Comparison of ENCODE assay signal across 12 mouse cellular contexts in genomic region chr19:16899716-16900115, GRCm38 (mm10). TPM values are rescaled to one million over a fixed set of nuclear protein-coding genes. Genes with fewer than 3 reads are reported as not detected.
DNase-seq lines count a peak whose midpoint lies in the region; ATAC-seq and TF ChIP-seq lines count a peak whose summit lies in the region.
"Had no signal": no experiment of that assay in that cellular context is flagged by ENCODE, and none has a peak within 500 bp of the region (broad histone marks: within the 10 kb centered on the region; RNA-seq: fewer than 3 reads in every experiment).

No protein-coding gene starts in this region.

- TF ChIP-seq POLR2A in small intestine, adult 2 months (IDR thresholded peaks at IDR 0.05; ENCODE audit: low read depth, low read length): no peak

- DNase-seq in hindbrain, postnatal 0 days (ENCODE audit: low spot score): peak; percentile 42
- DNase-seq in right cerebral cortex, postnatal 10 days (ENCODE audit: low spot score in 2 of 2): peak; percentile 35 to 43
- DNase-seq in right cerebral cortex, postnatal 4 days: no peak
- DNase-seq in Patski (ENCODE audit: low read depth, low spot score): no peak
- no peak for DNase-seq in cerebellum, adult 11 months
- DNase-seq: gastrocnemius, postnatal 14 days; heart, postnatal 36 days; lung, postnatal 10 days had no signal

- TF ChIP-seq CTCF in hindbrain, postnatal 0 days (IDR thresholded peaks at IDR 0.05; ENCODE audit: low read depth): peak; percentile 55
- TF ChIP-seq CTCF in Patski (IDR thresholded peaks at IDR 0.05): peak; percentile 53
- TF ChIP-seq CTCF in small intestine, adult 2 months (IDR thresholded peaks at IDR 0.05; ENCODE audit: extremely low read depth, insufficient read length, insufficient replicate concordance, low read depth, low read length): peak; percentile 10; the same call in 1 of the 2 replicates

- H3K27ac ChIP-seq in hindbrain, postnatal 0 days: no peak overlapping the region
- no peak overlapping the region for H3K27ac ChIP-seq in hindbrain, embryonic 16.5 days (ENCODE audit: low read depth, low read length)
- H3K27ac ChIP-seq in small intestine, adult 2 months (ENCODE audit: insufficient read depth, low read depth, low read length): no peak overlapping the region
- H3K27ac ChIP-seq: kidney, embryonic 15.5 days; limb, embryonic 10.5 days had no signal

- H3K36me3 ChIP-seq in hindbrain, postnatal 0 days (ENCODE audit: insufficient read depth, low read length): no peaks in the 10 kb centered on the region
- H3K36me3 ChIP-seq in hindbrain, embryonic 16.5 days (ENCODE audit: control insufficient read depth, insufficient read depth, low read length): no peaks in the 10 kb centered on the region
- H3K36me3 ChIP-seq in small intestine, adult 2 months (ENCODE audit: control insufficient read depth, insufficient read depth, low read length): no peaks in the 10 kb centered on the region
- H3K36me3 ChIP-seq: kidney, embryonic 15.5 days; limb, embryonic 10.5 days had no signal

- POLR2A ChIA-PET in Patski (lab: Charles Lee): no interaction called here

- H3K4me3 ChIP-seq in hindbrain, postnatal 0 days (ENCODE audit: low read length): no peak overlapping the region
- no peak overlapping the region for H3K4me3 ChIP-seq in hindbrain, embryonic 16.5 days (ENCODE audit: low read length)
- H3K4me3 ChIP-seq in small intestine, adult 2 months (ENCODE audit: low read depth, low read length): no peak overlapping the region
- H3K4me3 ChIP-seq: kidney, embryonic 15.5 days; limb, embryonic 10.5 days had no signal

- no peaks in the 10 kb centered on the region for H3K9me3 ChIP-seq in hindbrain, postnatal 0 days (ENCODE audit: low read length)
- no peaks in the 10 kb centered on the region for H3K9me3 ChIP-seq in hindbrain, embryonic 16.5 days (ENCODE audit: control insufficient read depth, low read length)
- H3K9me3 ChIP-seq: kidney, embryonic 15.5 days; limb, embryonic 10.5 days had no signal

- in situ Hi-C loops in Patski (cut with MboI; ENCODE audit: low pct_unique_long_range_greater_than_20kb): loop anchor here (5.0 kb wide), 1 partner anchor 133 kb away; no protein-coding TSS in a partner anchor

- H3K9ac ChIP-seq in hindbrain, postnatal 0 days (replicated peaks; ENCODE audit: low read length): no peak overlapping the region
- no peak overlapping the region for H3K9ac ChIP-seq in hindbrain, embryonic 16.5 days (ENCODE audit: low read depth, low read length)
- H3K9ac ChIP-seq: kidney, embryonic 15.5 days had no signal

- H3K4me1 ChIP-seq in hindbrain, postnatal 0 days (ENCODE audit: insufficient read depth, low read length): no peaks in the 10 kb centered on the region
- H3K4me1 ChIP-seq in hindbrain, embryonic 16.5 days (ENCODE audit: control insufficient read depth, insufficient read depth, low read depth, low read length): no peaks in the 10 kb centered on the region
- no peaks in the 10 kb centered on the region for H3K4me1 ChIP-seq in small intestine, adult 2 months (ENCODE audit: control insufficient read depth, insufficient read depth, insufficient read length, low read length)
- H3K4me1 ChIP-seq: kidney, embryonic 15.5 days; limb, embryonic 10.5 days had no signal

- ATAC-seq in hindbrain, postnatal 0 days: peak; percentile 40; the same call in 1 of the 2 replicates
- no peak for ATAC-seq in hindbrain, embryonic 16.5 days
- no peak for ATAC-seq in Patski

- no peak overlapping the region for H3K4me2 ChIP-seq in hindbrain, postnatal 0 days (ENCODE audit: low read depth, low read length)
- no peak overlapping the region for H3K4me2 ChIP-seq in hindbrain, embryonic 16.5 days (ENCODE audit: low read length)
- H3K4me2 ChIP-seq: kidney, embryonic 15.5 days had no signal

- no peaks in the 10 kb centered on the region for H3K27me3 ChIP-seq in hindbrain, postnatal 0 days (ENCODE audit: insufficient read depth, low read length)
- H3K27me3 ChIP-seq in hindbrain, embryonic 16.5 days (replicated peaks; ENCODE audit: control insufficient read depth, insufficient read depth, low read length): no peaks in the 10 kb centered on the region
- H3K27me3 ChIP-seq in Patski: no peaks in the 10 kb centered on the region
- no peaks in the 10 kb centered on the region for H3K27me3 ChIP-seq in small intestine, adult 2 months (ENCODE audit: control insufficient read depth, insufficient read depth, low read length)
- H3K27me3 ChIP-seq: kidney, embryonic 15.5 days had no signal

- WGBS in hindbrain, postnatal 0 days: 56% methylated on average over 10 of the region's 10 CpGs
- 56% methylated on average over 10 of the region's 10 CpGs for WGBS in hindbrain, embryonic 16.5 days
- WGBS in small intestine, adult 2 months: 46% methylated on average over 10 of the region's 10 CpGs

- CTCF ChIA-PET in Patski (lab: Charles Lee): interaction anchor here (1.1 to 1.4 kb wide), 3 partner anchors 19 to 78 kb away, joined by 3 read pairs; no protein-coding TSS in a partner anchor

RNA-seq across cellular contexts. Expression of gene Foxb2, which starts 26.1 kb away (rescaled TPM):
- total RNA-seq in hindbrain, postnatal 0 days (2014; rRNA removed): 0.79 and 0.99 TPM in 2 replicates
- 0.66 and 0.81 TPM in 2 replicates for polyA plus RNA-seq in hindbrain, postnatal 0 days (2015; fragmentation: Nextera tagmentation; extraction: Ambion mirVana)
- 0.74 and 1.1 TPM in 2 replicates for polyA plus RNA-seq in hindbrain, embryonic 16.5 days (2015; fragmentation: Nextera tagmentation; extraction: Ambion mirVana)
- not detected for polyA plus RNA-seq in Patski (2021)
- polyA plus RNA-seq in small intestine, adult 2 months (2012; rRNA removed): not detected in 2 replicates
- total RNA-seq: gastrocnemius, postnatal 14 days; heart, postnatal 36 days had no signal
- polyA plus RNA-seq: kidney, embryonic 15.5 days had no signal

RNA-seq across cellular contexts. Expression of gene Prune2, which starts 56.2 kb away (rescaled TPM):
- 15.1 and 17.4 TPM in 2 replicates for total RNA-seq in hindbrain, postnatal 0 days (2014; rRNA removed)
- 12.4 and 14.1 TPM in 2 replicates for polyA plus RNA-seq in hindbrain, postnatal 0 days (2015; fragmentation: Nextera tagmentation; extraction: Ambion mirVana)
- 9.0 and 9.5 TPM in 2 replicates for polyA plus RNA-seq in hindbrain, embryonic 16.5 days (2015; fragmentation: Nextera tagmentation; extraction: Ambion mirVana)
- polyA plus RNA-seq in Patski (2021): 0.33 TPM
- 0.39 and 0.65 TPM in 2 replicates for polyA plus RNA-seq in small intestine, adult 2 months (2012; rRNA removed)

Comparison
In these comparisons a context has a peak if more than half of its experiments do, and no peak if none do; other contexts are left out.
1. DNase-seq: peak in hindbrain, postnatal 0 days (single experiment) and right cerebral cortex, postnatal 10 days (2 of 2); none in right cerebral cortex, postnatal 4 days (single experiment), Patski (single experiment) and cerebellum, adult 11 months (single experiment).
2. Peak in every context shown above with its lines, with median percentiles within 50 percentile points of each other: CTCF ChIP-seq.